Mouse (Mus musculus) central nervous system, embryonic 18 days (tissue): ENCODE results near the gene Ubac2. TPM values are rescaled to one million over a fixed set of nuclear protein-coding genes. Genes with fewer than 3 reads are reported as not detected.

Source experiments
- polyA plus RNA-seq: library from polyadenylated mRNA; depleted of rRNA; stranded (reverse); fragments of >200 nt; gene quantifications from 2 replicates; pipeline ENCODE4 v1.2.3, GENCODE M21; 2012; rRNA removed

The Ubac2 gene
- 30.2 TPM in 2 replicates for polyA plus RNA-seq

DNA sequence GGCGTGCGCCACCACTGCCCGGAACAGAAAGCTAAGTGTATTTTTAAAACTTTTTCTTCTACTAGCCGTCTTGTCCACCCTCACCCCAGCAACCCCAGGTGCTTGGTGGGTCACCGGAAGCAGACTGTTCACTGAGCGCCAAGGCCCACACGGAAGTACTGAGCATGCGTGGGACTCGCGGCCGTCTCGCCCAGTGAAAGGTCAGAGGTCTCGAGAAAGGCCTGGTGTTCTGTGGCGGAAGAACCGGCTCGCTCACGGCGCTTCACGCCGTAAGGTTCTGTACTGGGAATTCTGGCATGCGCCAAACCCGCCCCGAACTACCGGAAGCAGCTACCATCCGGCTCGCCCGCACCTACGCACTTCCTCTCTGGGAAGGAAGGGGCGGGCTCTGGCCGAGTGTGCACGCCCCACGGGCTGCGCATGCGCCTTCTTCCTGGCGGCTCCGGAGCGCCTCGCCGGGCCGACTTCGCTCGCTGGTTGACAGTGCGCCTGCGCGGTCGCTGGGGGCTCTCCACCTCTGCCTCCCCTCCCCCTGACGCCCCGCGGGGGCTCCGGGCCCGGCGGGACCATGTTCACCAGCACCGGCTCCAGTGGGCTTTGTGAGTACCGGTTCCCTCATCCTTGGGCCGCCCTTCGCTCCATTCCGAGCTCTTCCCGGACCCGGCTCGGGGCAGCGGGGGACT, at the start of gene Ubac2:
Gene Ubac2 (plus strand): TSS at position 445 of the 683 bp plus-strand sequence.

DNA sequence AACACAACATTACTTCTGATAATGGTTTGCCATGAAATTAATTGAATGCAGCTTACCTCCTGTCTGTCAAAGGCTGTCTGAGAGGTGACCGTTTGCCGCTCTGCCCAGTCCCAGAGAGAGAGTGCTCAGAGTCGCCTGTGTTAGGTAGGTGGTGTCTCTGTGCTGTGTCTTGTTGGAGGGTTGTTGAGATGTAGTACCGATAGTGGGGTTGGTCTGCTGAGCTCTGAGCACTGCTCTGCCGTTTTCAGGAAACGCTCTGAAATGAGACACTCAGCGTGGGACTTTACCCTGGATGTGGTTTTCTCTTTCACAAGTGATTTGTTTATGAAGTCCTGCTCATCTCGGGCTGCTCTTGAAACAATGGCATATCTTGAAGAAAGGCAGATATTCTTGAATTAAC, 37.2 kb downstream of the Ubac2 start, which contains the start of gene Gpr18:
Gene Gpr18 (minus strand): TSS at position 161 of the 400 bp plus-strand sequence.

DNA sequence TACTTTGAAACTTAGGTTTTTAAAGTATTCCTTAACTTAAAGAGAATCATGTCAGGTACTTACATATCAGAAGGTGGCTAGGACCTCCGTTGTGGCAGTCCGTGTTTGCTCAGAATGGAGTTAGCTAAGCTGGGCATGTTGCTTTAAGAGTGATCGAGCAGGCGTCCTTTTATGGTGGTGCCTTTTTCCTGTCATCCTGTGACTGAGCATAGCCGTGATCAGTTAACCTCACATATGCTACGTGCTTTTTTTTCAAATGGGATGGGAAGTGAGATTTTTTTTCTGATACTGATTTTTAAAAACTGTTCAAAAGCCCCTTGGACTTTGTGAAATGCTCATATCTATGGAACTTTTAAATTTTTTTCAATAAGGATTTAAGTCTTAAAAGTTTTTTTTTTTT, 86.6 kb downstream of the Ubac2 start, which contains the start of gene Gpr183:
Gene Gpr183 (minus strand): TSS at position 206 of the 400 bp plus-strand sequence.

DNA sequence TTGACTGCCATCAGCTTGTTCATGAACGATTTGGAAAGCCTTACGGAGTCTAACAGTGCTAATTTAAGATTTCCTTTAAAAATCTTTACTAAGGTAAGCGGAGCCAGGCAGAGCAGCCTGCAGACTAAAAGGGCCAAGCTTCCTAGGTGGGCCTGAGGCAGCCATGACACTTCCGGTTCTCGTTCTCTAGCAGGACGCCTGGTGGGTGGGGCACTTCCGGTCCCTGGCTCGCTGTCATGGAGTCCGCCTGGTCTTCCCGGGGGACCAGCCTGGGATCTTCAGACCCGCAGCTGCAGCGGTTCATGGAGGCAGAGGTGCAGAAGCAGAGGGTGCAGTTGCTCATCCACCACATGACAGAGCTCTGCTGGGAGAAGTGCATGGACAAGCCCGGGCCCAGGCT, 156.0 kb downstream of the Ubac2 start, which contains the start of gene Timm8a2:
Gene Timm8a2 (plus strand): TSS at position 224 of the 400 bp plus-strand sequence.

Other genes with a start within 250 kb of the Ubac2 start
- gene Dock9, start 80.8 kb upstream of the Ubac2 start, polyA plus RNA-seq = 82.4 and 84.0 TPM in 2 replicates
- not detected in 2 replicates for gene Gpr18, start 37.2 kb downstream of the Ubac2 start, polyA plus RNA-seq
- gene Gpr183, start 86.6 kb downstream of the Ubac2 start, polyA plus RNA-seq = 0.51 and 0.61 TPM in 2 replicates
- gene Timm8a2, start 156.1 kb downstream of the Ubac2 start, polyA plus RNA-seq = 0.09 and 0.21 TPM in 2 replicates
- gene Tm9sf2, start 228.4 kb downstream of the Ubac2 start, polyA plus RNA-seq = 62.2 and 70.9 TPM in 2 replicates